Mouse (Mus musculus) thymus, adult 2 months (tissue): ENCODE data around the gene Klhdc8a.

ENCODE experiments used
- CTCF ChIP-seq: fragments of 200-500 bp; IDR thresholded peaks from 2 replicates; pipeline ENCODE4 v1.5.1; 2012; ENCODE audit warnings: mild to moderate bottlenecking, control low read depth, low read length, moderate library complexity, borderline replicate concordance; ENCODE audit not compliant: control insufficient read depth, poor library complexity, insufficient read depth; ENCODE audit errors: extremely low read depth
- POLR2A ChIP-seq: fragments of 200-500 bp; IDR thresholded peaks from 2 replicates; pipeline ENCODE4 v1.6.1; 2012; ENCODE audit warnings: mild to moderate bottlenecking, low read length, control low read depth, moderate library complexity; ENCODE audit not compliant: control insufficient read depth, poor library complexity, insufficient read depth; ENCODE audit errors: extremely low read depth

GRCm38 (mm10) chr1:132306808-132307207 lies 8.4 kb downstream of the Klhdc8a start:
- no peak for TF ChIP-seq CTCF
- no peak for TF ChIP-seq POLR2A
